Comparison of ENCODE assay signal across 22 mouse cellular contexts in genomic region chr14:123495544-123495943, GRCm38 (mm10).
DNase-seq lines count a peak whose midpoint lies in the region; ATAC-seq and TF ChIP-seq lines count a peak whose summit lies in the region.
"Had no signal": no experiment of that assay in that cellular context is flagged by ENCODE, and none has a peak within 500 bp of the region (broad histone marks: within the 10 kb centered on the region; RNA-seq: fewer than 3 reads in every experiment).

No protein-coding gene starts in this region.

- no peak overlapping the region for H3K4me3 ChIP-seq in forebrain, embryonic 14.5 days (ENCODE audit: low read depth, low read length)
- H3K4me3 ChIP-seq in forebrain, postnatal 0 days (ENCODE audit: low read depth, low read length), result no peak overlapping the region
- H3K4me3 ChIP-seq: hindbrain, embryonic 10.5 days; hindbrain, embryonic 13.5 days; intestine, embryonic 15.5 days had no signal

- no peak overlapping the region for H3K27ac ChIP-seq in forebrain, embryonic 14.5 days (ENCODE audit: low read depth, low read length)
- H3K27ac ChIP-seq in forebrain, postnatal 0 days (ENCODE audit: low read depth, low read length), result no peak overlapping the region
- H3K27ac ChIP-seq: hindbrain, embryonic 10.5 days; hindbrain, embryonic 13.5 days; intestine, embryonic 15.5 days had no signal

- no peaks in the 10 kb centered on the region for H3K9me3 ChIP-seq in forebrain, embryonic 14.5 days (replicated peaks; ENCODE audit: control insufficient read depth, low read length)
- no peaks in the 10 kb centered on the region for H3K9me3 ChIP-seq in forebrain, postnatal 0 days (ENCODE audit: low read length)
- H3K9me3 ChIP-seq: hindbrain, embryonic 10.5 days; hindbrain, embryonic 13.5 days; intestine, embryonic 15.5 days had no signal

- no peaks in the 10 kb centered on the region for H3K27me3 ChIP-seq in forebrain, embryonic 14.5 days (replicated peaks; ENCODE audit: control insufficient read depth, insufficient read depth, low read length)
- H3K27me3 ChIP-seq in forebrain, postnatal 0 days (ENCODE audit: insufficient read depth, low read length), result no peaks in the 10 kb centered on the region
- H3K27me3 ChIP-seq: hindbrain, embryonic 13.5 days; intestine, embryonic 15.5 days had no signal

- DNase-seq in heart, adult 11 months, result peak; percentile 7
- no peak for DNase-seq in heart, postnatal 4 days
- peak; percentile 70 for DNase-seq in brain, embryonic 14.5 days (ENCODE audit: low read depth)
- peak; percentile 36 for DNase-seq in forebrain, embryonic 14.5 days (ENCODE audit: low spot score)
- DNase-seq in forebrain, postnatal 0 days, result no peak
- no peak for DNase-seq in spleen, postnatal 36 days (ENCODE audit: low spot score in 2 of 2)
- DNase-seq: adrenal gland, adult 2 months; adrenal gland, postnatal 14 days; cerebellum, adult 11-12 months; cerebellum, adult 8-10 months; cerebellum, postnatal 10 days; cerebellum, postnatal 36 days; gastrocnemius, postnatal 10 days; gastrocnemius, postnatal 36 days; kidney, adult 11 months had no signal

- H3K4me2 ChIP-seq in forebrain, embryonic 14.5 days (ENCODE audit: low read length), result no peak overlapping the region
- H3K4me2 ChIP-seq in forebrain, postnatal 0 days (ENCODE audit: low read depth), result no peak overlapping the region
- H3K4me2 ChIP-seq: heart, embryonic 11.5 days; hindbrain, embryonic 13.5 days; intestine, embryonic 15.5 days had no signal

- H3K4me1 ChIP-seq in forebrain, embryonic 14.5 days (ENCODE audit: control insufficient read depth, insufficient read depth, low read length), result no peaks in the 10 kb centered on the region
- H3K4me1 ChIP-seq in forebrain, postnatal 0 days (ENCODE audit: insufficient read depth), result no peaks in the 10 kb centered on the region
- H3K4me1 ChIP-seq: hindbrain, embryonic 10.5 days; hindbrain, embryonic 13.5 days; intestine, embryonic 15.5 days had no signal

- peak; percentile 37; the same call in 1 of the 2 replicates for ATAC-seq in forebrain, embryonic 14.5 days
- ATAC-seq in forebrain, postnatal 0 days, result peak; percentile 29; the same call in 1 of the 2 replicates
- ATAC-seq in megakaryocyte progenitor cell, adult 5-6 weeks (replicated peaks; ENCODE audit: poor library complexity), result no peak
- ATAC-seq: CD4-positive, CD25-positive, alpha-beta regulatory T cell, adult 4 months; hindbrain, embryonic 16.5 days; intestine, embryonic 15.5 days had no signal

- H3K9ac ChIP-seq in forebrain, embryonic 14.5 days (ENCODE audit: low read length), result no peak overlapping the region
- H3K9ac ChIP-seq in forebrain, postnatal 0 days, result no peak overlapping the region
- H3K9ac ChIP-seq: hindbrain, embryonic 13.5 days; intestine, embryonic 15.5 days had no signal

- no peak for TF ChIP-seq CTCF in brain, embryonic 14.5 days (IDR thresholded peaks at IDR 0.05; ENCODE audit: borderline replicate concordance, extremely low read depth, insufficient read depth, insufficient read length)
- TF ChIP-seq CTCF in forebrain, postnatal 0 days (IDR thresholded peaks at IDR 0.05; ENCODE audit: low read depth), result no peak

- H3K36me3 ChIP-seq in forebrain, embryonic 14.5 days (ENCODE audit: control insufficient read depth, insufficient read depth, low read length), result no peaks in the 10 kb centered on the region
- no peaks in the 10 kb centered on the region for H3K36me3 ChIP-seq in forebrain, postnatal 0 days (ENCODE audit: insufficient read depth)
- H3K36me3 ChIP-seq: hindbrain, embryonic 10.5 days; hindbrain, embryonic 13.5 days; intestine, embryonic 15.5 days had no signal

- no peak for TF ChIP-seq POLR2A in brain, embryonic 14.5 days (IDR thresholded peaks at IDR 0.05; ENCODE audit: borderline replicate concordance, extremely low read depth, insufficient read depth, insufficient read length, poor library complexity, severe bottlenecking)

Comparison
In these comparisons a context has a peak if more than half of its experiments do, and no peak if none do; other contexts are left out.
1. DNase-seq: peak in heart, adult 11 months (single experiment), brain, embryonic 14.5 days (single experiment) and forebrain, embryonic 14.5 days (single experiment); none in heart, postnatal 4 days (single experiment), forebrain, postnatal 0 days (single experiment) and spleen, postnatal 36 days (0 of 2).